Mouse (Mus musculus) heart, embryonic 15.5 days (tissue): ENCODE results near the gene Spag7. TPM values are rescaled to one million over a fixed set of nuclear protein-coding genes. Genes with fewer than 3 reads are reported as not detected.

ENCODE experiments used
- ATAC-seq: fragments of 200-750 bp; cut with Nextera tagmentation; replicated peaks from 2 replicates; pipeline ENCODE4 v1.8.0; 2017; ENCODE audit warnings: low read depth, moderate TSS enrichment; ENCODE audit not compliant: insufficient number of reproducible peaks, insufficient read depth, low FRiP score
- H3K27ac ChIP-seq: fragments of 300-500 bp; sonication (generic); 2 replicates; pipeline ENCODE4 v1.5.1; 2015; ENCODE audit warnings: mild to moderate bottlenecking, inconsistent platforms
- H3K27me3 ChIP-seq: fragments of 300-500 bp; sonication (generic); 2 replicates; pipeline ENCODE4 v1.6.1; 2015; ENCODE audit warnings: inconsistent platforms
- H3K36me3 ChIP-seq: fragments of 300-500 bp; sonication (generic); 2 replicates; pipeline ENCODE4 v1.6.1; 2015; ENCODE audit warnings: mild to moderate bottlenecking, inconsistent platforms
- H3K4me1 ChIP-seq: fragments of 300-500 bp; sonication (generic); replicated peaks from 2 replicates; pipeline ENCODE4 v1.6.1; 2015; ENCODE audit warnings: inconsistent platforms
- H3K4me2 ChIP-seq: fragments of 300-500 bp; sonication (generic); 2 replicates; pipeline ENCODE4 v1.6.1; 2015; ENCODE audit warnings: inconsistent platforms, mild to moderate bottlenecking, moderate library complexity
- H3K4me3 ChIP-seq: fragments of 300-500 bp; sonication (generic); 2 replicates; pipeline ENCODE4 v1.5.1; 2015; ENCODE audit warnings: mild to moderate bottlenecking, inconsistent platforms
- H3K9ac ChIP-seq: fragments of 300-500 bp; sonication (generic); 2 replicates; pipeline ENCODE4 v1.6.1; 2015; ENCODE audit warnings: mild to moderate bottlenecking, inconsistent platforms
- H3K9me3 ChIP-seq: fragments of 300-500 bp; sonication (generic); replicated peaks from 2 replicates; pipeline ENCODE4 v1.6.1; 2016; ENCODE audit warnings: inconsistent platforms
- WGBS: fragments of 180-500 bp; shearing (Covaris S2); methylation state at CpG from one replicate; pipeline ENCODE4 v1.1.7; 2015; ENCODE audit warnings: mixed read lengths; 5-methylcytosine and 5-hydroxymethylcytosine counted together
- polyA plus RNA-seq: library from polyadenylated mRNA; unstranded; fragments of >200 nt; fragmentation: Nextera tagmentation; extraction: Ambion mirVana; gene quantifications from 2 replicates; pipeline ENCODE4 v1.2.1, GENCODE M21; 2015

Spag7 gene
- polyA plus RNA-seq, 1 experiment from 2014 or later, result 168 TPM

GRCm38 (mm10) chr11:70681170-70681569 lies 12.0 kb upstream of the Spag7 start:
- 65% methylated on average over 12 of the region's 12 CpGs for WGBS
- H3K4me1 ChIP-seq, result peaks cover 8% of the 10 kb centered on the region
- ATAC-seq, result no peak

GRCm38 (mm10) chr11:70679894-70680293 lies 10.7 kb upstream of the Spag7 start:
- H3K27me3 ChIP-seq, result no peaks in the 10 kb centered on the region
- no peak overlapping the region for H3K9ac ChIP-seq
- H3K4me1 ChIP-seq, result peaks cover 12% of the 10 kb centered on the region
- WGBS, result 84% methylated on average over 8 of the region's 8 CpGs
- H3K4me2 ChIP-seq, result no peak overlapping the region
- peaks cover 59% of the 10 kb centered on the region for H3K36me3 ChIP-seq
- H3K4me3 ChIP-seq, result no peak overlapping the region
- no peak for ATAC-seq
- H3K27ac ChIP-seq, result no peak overlapping the region
- H3K9me3 ChIP-seq, result no peaks in the 10 kb centered on the region

More at GRCm38 (mm10) chr11:70681170-70681569, 12.0 kb upstream of the Spag7 start:
- Histone ChIP-seq H3K27ac (no peak overlapping the region), H3K27me3 (no peaks in the 10 kb centered on the region), H3K36me3 (peaks cover 60% of the 10 kb centered on the region), H3K4me3 (no peak overlapping the region), H3K9me3 (no peaks in the 10 kb centered on the region), H3K9ac (no peak overlapping the region), H3K4me2 (no peak overlapping the region)

- Histone ChIP-seq H3K27ac (no peak overlapping the region), H3K9ac (no peak overlapping the region), H3K9me3 (no peaks in the 10 kb centered on the region), H3K27me3 (no peaks in the 10 kb centered on the region), H3K4me3 (no peak overlapping the region), H3K4me1 (peaks cover 14% of the 10 kb centered on the region), H3K4me2 (no peak overlapping the region), H3K36me3 (peaks cover 56% of the 10 kb centered on the region)
- ATAC-seq, result no peak
- WGBS, result 92% methylated on average over 8 of the region's 8 CpGs
Measured at GRCm38 (mm10) chr11:70679361-70679760, 10.1 kb upstream of the Spag7 start.

- no peak for ATAC-seq
- Histone ChIP-seq H3K4me2 (no peak overlapping the region), H3K27me3 (no peaks in the 10 kb centered on the region), H3K9me3 (no peaks in the 10 kb centered on the region), H3K27ac (no peak overlapping the region), H3K4me3 (no peak overlapping the region), H3K36me3 (peaks cover 49% of the 10 kb centered on the region), H3K4me1 (peaks cover 16% of the 10 kb centered on the region), H3K9ac (no peak overlapping the region)
- 85% methylated on average over 2 of the region's 2 CpGs for WGBS
Measured at GRCm38 (mm10) chr11:70678576-70678975, 9.4 kb upstream of the Spag7 start.

- Histone ChIP-seq H3K4me3 (no peak overlapping the region), H3K27ac (no peak overlapping the region), H3K4me2 (no peak overlapping the region), H3K9me3 (no peaks in the 10 kb centered on the region), H3K36me3 (peaks cover 44% of the 10 kb centered on the region), H3K27me3 (no peaks in the 10 kb centered on the region), H3K4me1 (peaks cover 16% of the 10 kb centered on the region), H3K9ac (no peak overlapping the region)
- 80% methylated on average over 9 of the region's 9 CpGs for WGBS
- ATAC-seq, result no peak
Measured at GRCm38 (mm10) chr11:70678092-70678491, 8.9 kb upstream of the Spag7 start.

- Histone ChIP-seq H3K4me2 (no peak overlapping the region), H3K36me3 (peaks cover 22% of the 10 kb centered on the region), H3K9me3 (no peaks in the 10 kb centered on the region), H3K27ac (no peak overlapping the region), H3K4me3 (no peak overlapping the region), H3K27me3 (no peaks in the 10 kb centered on the region), H3K9ac (no peak overlapping the region), H3K4me1 (peaks cover 20% of the 10 kb centered on the region)
- WGBS, result 70% methylated on average over 11 of the region's 11 CpGs
- no peak for ATAC-seq
Measured at GRCm38 (mm10) chr11:70674501-70674900, 5.3 kb upstream of the Spag7 start.

- Histone ChIP-seq H3K4me2 (no peak overlapping the region), H3K36me3 (peaks cover 18% of the 10 kb centered on the region), H3K9me3 (no peaks in the 10 kb centered on the region), H3K27ac (no peak overlapping the region), H3K4me3 (no peak overlapping the region), H3K9ac (no peak overlapping the region), H3K27me3 (no peaks in the 10 kb centered on the region), H3K4me1 (peaks cover 20% of the 10 kb centered on the region)
- WGBS, result 81% methylated on average over 6 of the region's 6 CpGs
- no peak for ATAC-seq
Measured at GRCm38 (mm10) chr11:70674014-70674413, 4.8 kb upstream of the Spag7 start.

GRCm38 (mm10) chr11:70671333-70672047 lies 2.3 kb upstream of the Spag7 start:
- ATAC-seq, result no peak
- Histone ChIP-seq H3K4me3 (peak overlapping the region; percentile 61; the same call in 1 of the 2 replicates), H3K36me3 (peaks cover 17% of the 10 kb centered on the region; the same call in 1 of the 2 replicates), H3K9ac (no peak overlapping the region), H3K4me1 (peaks cover 32% of the 10 kb centered on the region), H3K27ac (no peak overlapping the region), H3K9me3 (no peaks in the 10 kb centered on the region), H3K4me2 (peak overlapping the region; percentile 88; the same call in 1 of the 2 replicates), H3K27me3 (no peaks in the 10 kb centered on the region)
- WGBS, result 78% methylated on average over 16 of the region's 16 CpGs

- Histone ChIP-seq H3K27me3 (no peaks in the 10 kb centered on the region), H3K27ac (peak overlapping the region; percentile 97), H3K9me3 (no peaks in the 10 kb centered on the region), H3K4me3 (peak overlapping the region; percentile 61), H3K4me1 (peaks cover 26% of the 10 kb centered on the region), H3K9ac (peak overlapping the region; percentile 77), H3K36me3 (peaks cover 19% of the 10 kb centered on the region), H3K4me2 (peak overlapping the region; percentile 88)
- 43% methylated on average over 14 of the region's 14 CpGs for WGBS
- ATAC-seq, result no peak
Measured at GRCm38 (mm10) chr11:70670483-70670882, 1.3 kb upstream of the Spag7 start.

GRCm38 (mm10) chr11:70669582-70670345 lies 548 bp upstream of the Spag7 start:
- Histone ChIP-seq H3K27me3 (no peaks in the 10 kb centered on the region), H3K9me3 (no peaks in the 10 kb centered on the region), H3K9ac (peak overlapping the region; percentile 77), H3K4me3 (peak overlapping the region; percentile 61), H3K27ac (peak overlapping the region; percentile 97), H3K4me1 (peaks cover 26% of the 10 kb centered on the region), H3K36me3 (peaks cover 20% of the 10 kb centered on the region), H3K4me2 (peak overlapping the region; percentile 88)
- peak; percentile 7; the same call in 1 of the 2 replicates for ATAC-seq
- 1% methylated on average over 31 of the region's 31 CpGs for WGBS

GRCm38 (mm10) chr11:70668335-70668770 lies 863 bp downstream of the Spag7 start:
- Histone ChIP-seq H3K4me3 (peak overlapping the region; percentile 61), H3K9ac (peak overlapping the region; percentile 49), H3K4me2 (peak overlapping the region; percentile 68), H3K4me1 (peaks cover 23% of the 10 kb centered on the region), H3K36me3 (peaks cover 28% of the 10 kb centered on the region), H3K27me3 (no peaks in the 10 kb centered on the region), H3K27ac (peak overlapping the region; percentile 97), H3K9me3 (no peaks in the 10 kb centered on the region)
- no peak; the same call in 1 of the 2 replicates for ATAC-seq
- under 1% methylated on average over 15 of the region's 15 CpGs for WGBS
